28 mouse cellular contexts compared by ENCODE assay signal in the genomic region with DNA sequence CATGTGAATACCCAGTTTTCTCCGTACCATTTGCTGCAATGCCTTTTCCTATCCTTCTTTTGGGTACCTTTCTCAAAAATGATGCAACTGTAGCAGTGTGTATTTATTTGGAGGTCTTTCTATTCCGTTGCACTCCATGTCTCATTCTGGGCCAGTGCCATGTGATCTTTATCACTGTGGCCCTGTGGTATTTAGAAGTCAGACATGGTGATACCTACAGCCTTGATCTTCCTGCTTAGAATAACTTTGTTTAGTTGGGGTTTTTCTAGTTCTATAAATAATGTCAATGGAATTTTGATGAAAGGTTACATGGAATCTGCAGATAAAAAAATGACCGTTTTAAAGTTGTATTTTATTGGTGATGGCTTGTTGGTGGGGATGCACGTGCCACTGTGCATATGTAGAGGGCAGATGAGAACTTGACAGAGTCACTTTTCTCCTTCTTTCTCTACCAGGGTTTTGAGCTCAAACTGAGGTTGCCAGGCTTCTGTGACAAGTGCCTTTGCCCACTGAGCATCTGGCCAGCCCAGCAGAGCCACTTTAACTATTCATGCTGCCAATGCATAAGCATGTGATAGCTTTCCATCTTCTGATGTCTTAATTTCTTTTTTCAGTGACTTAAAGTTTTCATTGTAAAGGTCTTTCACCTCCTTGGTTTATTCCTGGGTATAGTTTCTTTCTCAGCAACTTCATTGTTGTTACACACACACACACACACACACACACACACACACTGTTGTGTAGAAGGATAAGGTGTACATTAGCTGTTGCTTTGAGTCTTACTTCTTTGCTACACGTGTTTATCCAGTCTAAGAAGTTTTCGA. TPM values are rescaled to one million over a fixed set of nuclear protein-coding genes. Genes with fewer than 3 reads are reported as not detected.
DNase-seq lines count a peak whose midpoint lies in the region; ATAC-seq and TF ChIP-seq lines count a peak whose summit lies in the region.
"Had no signal": no experiment of that assay in that cellular context is flagged by ENCODE, and none has a peak within 500 bp of the region (broad histone marks: within the 10 kb centered on the region; RNA-seq: fewer than 3 reads in every experiment).

No protein-coding gene starts in this region.

- no peaks in the 10 kb centered on the region for H3K36me3 ChIP-seq in midbrain, embryonic 11.5 days (ENCODE audit: control insufficient read depth, insufficient read depth, low read length)
- no peaks in the 10 kb centered on the region for H3K36me3 ChIP-seq in midbrain, embryonic 14.5 days (ENCODE audit: control insufficient read depth, insufficient read depth, low read length)
- H3K36me3 ChIP-seq in CH12.LX (replicated peaks in 1 of 2; ENCODE audit: control insufficient read depth in 1 of 2, insufficient read depth in 1 of 2, low read length in 1 of 2): peaks cover 12 to 21% of the 10 kb centered on the region in 2 experiments
- H3K36me3 ChIP-seq: embryonic facial prominence, embryonic 12.5 days; embryonic facial prominence, embryonic 15.5 days; heart, embryonic 10.5 days; heart, embryonic 13.5 days had no signal

- H3K4me3 ChIP-seq in midbrain, embryonic 11.5 days (ENCODE audit: low read depth, low read length): no peak overlapping the region
- H3K4me3 ChIP-seq in midbrain, embryonic 14.5 days (replicated peaks; ENCODE audit: low read depth, low read length): no peak overlapping the region
- no peak overlapping the region for H3K4me3 ChIP-seq in CH12.LX (replicated peaks in 1 of 3; ENCODE audit: low read depth in 2 of 3, low read length in 2 of 3, poor library complexity in 1 of 3)
- H3K4me3 ChIP-seq: embryonic facial prominence, embryonic 12.5 days; embryonic facial prominence, embryonic 15.5 days; gastrocnemius, adult 2 months; heart, embryonic 10.5 days; heart, embryonic 13.5 days had no signal

- WGBS in midbrain, embryonic 11.5 days: 92% methylated on average over 6 of the region's 6 CpGs
- 87% methylated on average over 6 of the region's 6 CpGs for WGBS in midbrain, embryonic 14.5 days

- H3K79me2 ChIP-seq in CH12.LX (replicated peaks; ENCODE audit: control insufficient read depth, extremely low read depth, insufficient read depth, poor library complexity, severe bottlenecking): no peaks in the 10 kb centered on the region

- peak; percentile 5 for DNase-seq in adrenal gland, adult 8-10 months
- no peak for DNase-seq in adrenal gland, adult 18-20 months (ENCODE audit: low spot score in 2 of 2)
- DNase-seq in midbrain, embryonic 11.5 days (ENCODE audit: low spot score, missing footprints): peak; percentile 45
- no peak for DNase-seq in midbrain, embryonic 14.5 days
- peak; percentile 60 for DNase-seq in CH12.LX (ENCODE audit: extremely low read depth)
- DNase-seq in ovary, postnatal 36 days (ENCODE audit: low spot score): no peak
- DNase-seq in thymus, postnatal 14 days: no peak
- DNase-seq: B cell, adult 2 months; cerebellum, adult 11 months; cerebellum, adult 2 months; cerebellum, adult 9-11 months; cerebellum, postnatal 25 days; forebrain, postnatal 0 days; gastrocnemius, adult 2 months; gastrocnemius, postnatal 14 days; heart, adult 18-20 months; heart, postnatal 14 days; heart, postnatal 4 days; kidney, adult 18-20 months had no signal

- no peaks in the 10 kb centered on the region for H3K27me3 ChIP-seq in midbrain, embryonic 11.5 days (ENCODE audit: control insufficient read depth, insufficient read depth, low read length)
- no peaks in the 10 kb centered on the region for H3K27me3 ChIP-seq in midbrain, embryonic 14.5 days (ENCODE audit: control insufficient read depth, insufficient read depth, low read length)
- no peaks in the 10 kb centered on the region for H3K27me3 ChIP-seq in CH12.LX (replicated peaks)
- H3K27me3 ChIP-seq: embryonic facial prominence, embryonic 12.5 days; embryonic facial prominence, embryonic 15.5 days; heart, embryonic 13.5 days had no signal

- H3K9ac ChIP-seq in midbrain, embryonic 11.5 days (ENCODE audit: low read length): no peak overlapping the region
- H3K9ac ChIP-seq in midbrain, embryonic 14.5 days (replicated peaks; ENCODE audit: low read length): no peak overlapping the region
- H3K9ac ChIP-seq in CH12.LX (ENCODE audit: insufficient read depth, low read depth): no peak overlapping the region
- H3K9ac ChIP-seq: embryonic facial prominence, embryonic 12.5 days; embryonic facial prominence, embryonic 15.5 days; forebrain, postnatal 0 days; heart, embryonic 13.5 days; hindbrain, embryonic 14.5 days had no signal

- TF ChIP-seq RAD21 in CH12.LX (IDR thresholded peaks at IDR 0.05; ENCODE audit: low read depth, low read length): no peak; the same call in 1 of the 2 replicates

- H3K4me2 ChIP-seq in midbrain, embryonic 11.5 days: no peak overlapping the region
- no peak overlapping the region for H3K4me2 ChIP-seq in midbrain, embryonic 14.5 days (ENCODE audit: low read length)
- H3K4me2 ChIP-seq in CH12.LX (ENCODE audit: insufficient read depth, low read depth, poor library complexity, severe bottlenecking): no peak overlapping the region
- H3K4me2 ChIP-seq: embryonic facial prominence, embryonic 12.5 days; embryonic facial prominence, embryonic 15.5 days; heart, embryonic 13.5 days; hindbrain, embryonic 14.5 days had no signal

- TF ChIP-seq CTCF in CH12.LX (conservative IDR thresholded peaks at IDR 0.05 in 1 of 2, IDR thresholded peaks at IDR 0.05 in 1 of 2; ENCODE audit: low read depth in 2 of 2, low read length in 2 of 2): no peak

- peak; percentile 25; the same call in 1 of the 2 replicates for TF ChIP-seq POLR2A in CH12.LX (IDR thresholded peaks at IDR 0.05; ENCODE audit: low read depth, low read length)

- H3K9me3 ChIP-seq in midbrain, embryonic 11.5 days (ENCODE audit: control insufficient read depth, low read length): no peaks in the 10 kb centered on the region
- H3K9me3 ChIP-seq in midbrain, embryonic 14.5 days (ENCODE audit: control insufficient read depth, low read length): no peaks in the 10 kb centered on the region
- no peaks in the 10 kb centered on the region for H3K9me3 ChIP-seq in CH12.LX (replicated peaks; ENCODE audit: low read length)
- H3K9me3 ChIP-seq: embryonic facial prominence, embryonic 12.5 days; embryonic facial prominence, embryonic 15.5 days; heart, embryonic 10.5 days; heart, embryonic 13.5 days had no signal

- no peak for ATAC-seq in midbrain, embryonic 11.5 days (ENCODE audit: low FRiP score)
- no peak for ATAC-seq in midbrain, embryonic 14.5 days (ENCODE audit: low FRiP score, low TSS enrichment)
- ATAC-seq: forebrain, embryonic 14.5 days; forebrain, postnatal 0 days; hindbrain, postnatal 0 days; inflammation-experienced regulatory T-cells, adult 6 months; intestine, embryonic 16.5 days had no signal

- H3K4me1 ChIP-seq in midbrain, embryonic 11.5 days (ENCODE audit: control insufficient read depth, insufficient read depth, low read length): no peaks in the 10 kb centered on the region
- H3K4me1 ChIP-seq in midbrain, embryonic 14.5 days (ENCODE audit: control insufficient read depth, insufficient read depth, low read length): no peaks in the 10 kb centered on the region
- peaks cover 0 to 8% of the 10 kb centered on the region in 2 experiments; a peak in 1 of 4 replicates for H3K4me1 ChIP-seq in CH12.LX (ENCODE audit: control insufficient read depth in 1 of 2, insufficient read depth in 2 of 2)
- H3K4me1 ChIP-seq: embryonic facial prominence, embryonic 12.5 days; embryonic facial prominence, embryonic 15.5 days; heart, embryonic 10.5 days; heart, embryonic 13.5 days had no signal

- in situ Hi-C loops in CH12.LX (cut with MboI; ENCODE audit: low pct_ligation_motif_present, low pct_unique_long_range_greater_than_20kb, low sequenced_read_pairs): loop anchor here (25.0 kb wide), 2 partner anchors 233 to 267 kb away; no protein-coding TSS in a partner anchor

- H3K27ac ChIP-seq in midbrain, embryonic 11.5 days (ENCODE audit: low read depth, low read length): no peak overlapping the region
- H3K27ac ChIP-seq in midbrain, embryonic 14.5 days (replicated peaks; ENCODE audit: low read depth, low read length): no peak overlapping the region
- H3K27ac ChIP-seq in CH12.LX (ENCODE audit: insufficient read depth, low read depth): no peak overlapping the region
- H3K27ac ChIP-seq: embryonic facial prominence, embryonic 12.5 days; embryonic facial prominence, embryonic 15.5 days; gastrocnemius, adult 2 months; heart, embryonic 10.5 days; heart, embryonic 13.5 days; hindbrain, embryonic 14.5 days; hindbrain, postnatal 0 days had no signal

- dilution Hi-C loops in CH12.LX (cut with MboI; ENCODE audit: extremely low pct_ligation_motif_present, extremely low pct_unique_long_range_greater_than_20kb, low sequenced_read_pairs): no loop called here

- no peak for TF ChIP-seq EP300 in CH12.LX (IDR thresholded peaks at IDR 0.05; ENCODE audit: low read length)

TF ChIP-seq in CH12.LX, 34 proteins besides CTCF, POLR2A, EP300 and RAD21:
- TF ChIP-seq NELFE (IDR thresholded peaks at IDR 0.05; ENCODE audit: low read depth, low read length) (peak; percentile 54; the same call in 1 of the 2 replicates), MAZ (IDR thresholded peaks at IDR 0.05; ENCODE audit: low read depth, low read length) (no peak; the same call in 1 of the 2 replicates), BHLHE40 (IDR thresholded peaks at IDR 0.05; ENCODE audit: low read depth, low read length) (peak; percentile 24; the same call in 1 of the 2 replicates), ZMIZ1 (IDR thresholded peaks at IDR 0.05; ENCODE audit: low read depth, low read length) (peak; percentile 86; the same call in 1 of the 2 replicates), POLR2AphosphoS2 (IDR thresholded peaks at IDR 0.05; ENCODE audit: low read depth, low read length) (peak; percentile 94), MYC (IDR thresholded peaks at IDR 0.05; ENCODE audit: low read depth, low read length) (no peak), SIN3A (IDR thresholded peaks at IDR 0.05; ENCODE audit: low read length) (peak; percentile 58; the same call in 1 of the 2 replicates), CHD2 (IDR thresholded peaks at IDR 0.05; ENCODE audit: low read length) (peak; percentile 64; the same call in 1 of the 2 replicates)

RNA-seq across cellular contexts. Expression of a gene that starts 23.0 kb away (rescaled TPM):
- 10 to 100 TPM; 57.5 to 91.3 (median 78.9) TPM for total RNA-seq in adrenal gland, adult 8-10 months (2022)
- 10 to 100 TPM; 64.5 to 73.8 TPM for total RNA-seq in adrenal gland, adult 18-20 months (2021)
- 145 and 148 TPM in 2 replicates for polyA plus RNA-seq in midbrain, embryonic 11.5 days (2014; fragmentation: Nextera tagmentation; extraction: Ambion mirVana)
- polyA plus RNA-seq in midbrain, embryonic 14.5 days (2014; fragmentation: Nextera tagmentation; extraction: Ambion mirVana): 92.7 and 122 TPM in 2 replicates
- 69.5 and 77.6 TPM in 2 replicates for total RNA-seq in CH12.LX (2012; rRNA removed)
- total RNA-seq in CH12.LX (2014; rRNA removed): 150 and 155 TPM in 2 replicates
- 92.2 and 97.0 TPM in 2 replicates for polyA plus RNA-seq in CH12.LX (2012; ENCODE audit: insufficient read length, low read depth)

Comparison
In these comparisons a context has a peak if more than half of its experiments do, and no peak if none do; other contexts are left out.
1. DNase-seq: peak in adrenal gland, adult 8-10 months (single experiment), midbrain, embryonic 11.5 days (single experiment) and CH12.LX (single experiment); none in adrenal gland, adult 18-20 months (0 of 2), midbrain, embryonic 14.5 days (single experiment), ovary, postnatal 36 days (single experiment) and thymus, postnatal 14 days (single experiment).